Mouse (Mus musculus) bone marrow, adult 2 months (tissue): Measurements from ENCODE around the gene Macrod2.

ENCODE experiments used
- CTCF ChIP-seq: fragments of 200-500 bp; IDR thresholded peaks from 2 replicates; pipeline ENCODE4 v1.5.1; 2011; ENCODE audit warnings: low read length, control low read depth; ENCODE audit not compliant: control insufficient read depth, insufficient read depth
- POLR2A ChIP-seq: fragments of 200-500 bp; IDR thresholded peaks from 2 replicates; pipeline ENCODE4 v1.6.1; 2011; ENCODE audit warnings: low read depth, mild to moderate bottlenecking, control low read depth, low read length, borderline replicate concordance; ENCODE audit not compliant: control insufficient read depth

GRCm38 (mm10) chr2:140476891-140477290 lies 81.8 kb downstream of the Macrod2 start:
- TF ChIP-seq CTCF = no peak
- no peak for TF ChIP-seq POLR2A
